Mouse (Mus musculus): ENCODE data around the gene Asap2. TPM values are rescaled to one million over a fixed set of nuclear protein-coding genes. Genes with fewer than 3 reads are reported as not detected.
"Not testable (repeated sequence)": the region's sequence is repeated elsewhere in the genome, so short reads cannot be mapped to it uniquely, and the experiment has no call there.

The Asap2 gene
- polyA plus RNA-seq (2016; fragmentation: Nextera tagmentation; extraction: Ambion mirVana) = 17.4 and 18.6 TPM in 2 replicates

- H3K36me3 ChIP-seq; H3K27me3 ChIP-seq; ATAC-seq (ENCODE audit: insufficient number of reproducible peaks, insufficient read depth, low FRiP score, low TSS enrichment, low read depth); H3K4me1 ChIP-seq (replicated peaks); H3K9me3 ChIP-seq: not testable (repeated sequence)
- H3K9ac ChIP-seq (replicated peaks) = peak within 1 kb of the TSS; percentile 78
- H3K27ac ChIP-seq = peak within 1 kb of the TSS; percentile 70; the same call in 1 of the 2 replicates
- peak within 1 kb of the TSS; percentile 59 for H3K4me3 ChIP-seq (replicated peaks)
- WGBS = under 1% methylated on average over 20 of the region's 38 CpGs
- H3K4me2 ChIP-seq = peak within 1 kb of the TSS; percentile 47
These were observed at the start of gene Asap2 for GRCm38 (mm10) chr12:20990132-20990531. Gene Asap2, plus strand, starts transcription at chr12:20990459.

DNA sequence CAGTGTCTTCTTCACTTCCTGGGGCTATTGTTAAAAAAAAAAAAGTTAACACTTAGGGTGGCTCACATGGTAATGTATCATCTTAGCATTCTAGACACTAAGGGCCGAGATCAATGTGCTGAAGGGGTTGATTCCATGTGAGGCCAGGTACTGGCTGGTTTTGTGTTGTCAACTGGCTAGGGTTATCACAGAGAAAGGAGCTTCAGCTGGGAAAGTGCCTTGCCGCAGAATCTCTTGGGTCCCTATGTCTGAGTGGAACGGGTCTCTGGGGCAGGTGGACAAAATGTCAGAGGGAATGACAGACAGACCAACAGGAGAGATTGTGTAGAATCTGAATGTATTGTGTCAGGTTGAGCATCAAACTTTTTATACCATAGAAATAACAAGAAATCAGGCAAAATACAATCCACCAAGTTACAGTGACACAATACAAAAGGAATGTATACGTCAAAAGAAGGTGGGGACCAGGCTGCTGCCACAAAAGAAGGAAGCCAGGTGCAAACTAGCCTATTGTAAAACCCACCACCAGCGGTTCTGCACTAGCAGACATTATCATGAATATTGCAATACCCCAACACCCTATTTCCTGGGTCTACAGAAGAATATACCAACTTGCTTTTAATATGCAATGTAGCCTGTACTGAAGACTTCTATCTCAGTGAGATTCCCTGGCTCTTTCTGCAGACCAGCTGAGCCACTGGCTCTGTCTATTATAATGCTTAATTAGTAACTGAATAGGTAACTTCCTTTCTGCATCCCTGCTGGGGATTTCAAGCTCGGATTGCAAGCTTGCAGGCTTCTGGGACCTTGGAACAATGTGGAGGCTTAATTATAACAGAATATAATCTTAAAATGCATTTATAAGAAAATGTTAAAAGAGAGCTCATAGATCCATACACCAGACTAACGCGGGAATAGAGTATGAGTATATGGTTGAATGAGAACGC lies 42.9 kb upstream of the Asap2 start:
- 75% methylated on average over 9 of the region's 9 CpGs for WGBS
- H3K27me3 ChIP-seq; ATAC-seq (ENCODE audit: insufficient number of reproducible peaks, insufficient read depth, low FRiP score, low TSS enrichment, low read depth): not testable (repeated sequence)

GRCm38 (mm10) chr12:20990579-20990978 lies 320 bp downstream of the Asap2 start:
- H3K27ac ChIP-seq = peak overlapping the region; percentile 70; the same call in 1 of the 2 replicates
- H3K9ac ChIP-seq (replicated peaks) = peak overlapping the region; percentile 78
- peak overlapping the region; percentile 59 for H3K4me3 ChIP-seq (replicated peaks)
- not testable (repeated sequence) for H3K9me3 ChIP-seq; H3K4me1 ChIP-seq (replicated peaks); H3K27me3 ChIP-seq; ATAC-seq (ENCODE audit: insufficient number of reproducible peaks, insufficient read depth, low FRiP score, low TSS enrichment, low read depth); H3K36me3 ChIP-seq
- WGBS = 0% methylated on average over 49 of the region's 52 CpGs
- H3K4me2 ChIP-seq = peak overlapping the region; percentile 47

More for the DNA sequence above, 42.9 kb upstream of the Asap2 start:
- H3K9ac ChIP-seq (replicated peaks); H3K9me3 ChIP-seq; H3K4me1 ChIP-seq (replicated peaks); H3K27ac ChIP-seq; H3K4me3 ChIP-seq (replicated peaks); H3K36me3 ChIP-seq; H3K4me2 ChIP-seq: not testable (repeated sequence)

DNA sequence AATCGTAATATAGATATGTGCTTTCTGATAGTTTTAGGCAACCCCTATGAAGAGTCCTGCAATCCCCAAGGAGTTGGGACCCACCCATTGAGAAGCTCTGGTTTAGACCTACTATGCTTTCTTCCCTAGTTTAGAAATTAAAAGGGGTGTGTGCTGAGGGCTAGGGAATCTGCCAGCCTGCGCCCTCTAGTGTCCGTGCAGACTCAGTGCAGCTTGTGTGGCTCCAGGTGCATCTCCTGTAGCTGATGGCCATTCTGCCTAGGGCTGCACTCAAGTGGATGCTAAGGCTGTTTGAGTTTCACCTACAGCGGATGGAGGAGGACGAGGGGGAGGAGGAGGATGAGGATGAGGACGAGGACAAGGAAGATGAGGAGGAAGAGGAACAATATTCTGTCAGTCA lies 40.6 kb downstream of the Asap2 start:
- not testable (repeated sequence) for ATAC-seq (ENCODE audit: insufficient number of reproducible peaks, insufficient read depth, low FRiP score, low TSS enrichment, low read depth); H3K36me3 ChIP-seq; H3K4me1 ChIP-seq (replicated peaks); H3K4me2 ChIP-seq; H3K4me3 ChIP-seq (replicated peaks); H3K9ac ChIP-seq (replicated peaks); H3K27ac ChIP-seq; H3K27me3 ChIP-seq
- H3K9me3 ChIP-seq = peaks cover 11% of the 10 kb centered on the region; the same call in 1 of the 2 replicates
- 49% methylated on average over 6 of the region's 6 CpGs for WGBS

DNA sequence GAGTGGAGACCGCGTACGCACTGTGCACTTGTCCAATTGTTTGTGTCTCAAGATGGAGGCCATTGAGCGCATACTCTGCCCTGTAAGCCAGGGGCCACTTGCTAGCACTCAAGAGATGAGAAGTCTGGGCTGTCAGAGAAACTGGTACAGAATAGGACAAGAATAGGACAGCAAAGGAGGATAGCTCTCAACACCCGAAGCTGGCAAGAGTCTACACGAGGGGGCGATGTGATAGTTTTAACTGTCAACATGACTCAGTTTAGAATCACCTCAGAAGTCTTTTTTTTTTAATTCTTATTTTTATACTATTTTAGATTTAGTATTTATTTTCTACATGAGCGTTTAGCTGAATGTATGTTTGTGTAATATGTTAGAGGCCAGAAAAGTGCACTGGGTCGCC lies 56.5 kb downstream of the Asap2 start:
- 91% methylated on average over 9 of the region's 9 CpGs for whole genome bisulfite sequencing
- not testable (repeated sequence) for H3K4me3 ChIP-seq (replicated peaks); H3K27ac ChIP-seq; H3K9ac ChIP-seq (replicated peaks); H3K9me3 ChIP-seq; H3K4me2 ChIP-seq; H3K36me3 ChIP-seq; H3K4me1 ChIP-seq (replicated peaks); H3K27me3 ChIP-seq; ATAC-seq (ENCODE audit: insufficient number of reproducible peaks, insufficient read depth, low FRiP score, low TSS enrichment, low read depth)

DNA sequence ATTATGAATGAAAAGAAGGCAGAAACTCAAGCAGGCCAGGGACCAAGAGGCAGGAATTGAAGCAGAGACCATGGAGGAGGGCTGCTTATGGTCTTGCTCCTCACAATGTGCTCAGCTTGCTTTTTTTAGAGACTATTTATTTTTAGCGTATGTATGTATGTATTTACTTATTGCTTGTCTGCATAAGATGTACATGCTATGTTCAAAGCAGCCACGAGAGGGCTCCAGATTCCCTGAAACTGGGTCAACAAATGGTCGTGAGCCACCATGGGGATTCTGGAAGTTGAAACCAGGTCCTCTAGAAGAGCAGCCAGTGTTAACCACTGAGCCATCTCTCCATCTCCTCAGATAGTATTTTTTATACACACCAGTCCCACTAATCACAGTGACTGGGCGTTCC lies 85.5 kb downstream of the Asap2 start:
- WGBS = 39% methylated on average over 4 of the region's 4 CpGs
- H3K27ac ChIP-seq; H3K27me3 ChIP-seq; H3K9me3 ChIP-seq; H3K4me3 ChIP-seq (replicated peaks); H3K4me1 ChIP-seq (replicated peaks); ATAC-seq (ENCODE audit: insufficient number of reproducible peaks, insufficient read depth, low FRiP score, low TSS enrichment, low read depth); H3K4me2 ChIP-seq; H3K9ac ChIP-seq (replicated peaks); H3K36me3 ChIP-seq: not testable (repeated sequence)

GRCm38 (mm10) chr12:21090168-21090567 lies 99.9 kb downstream of the Asap2 start:
- not testable (repeated sequence) for ATAC-seq (ENCODE audit: insufficient number of reproducible peaks, insufficient read depth, low FRiP score, low TSS enrichment, low read depth)
- WGBS = 4% methylated on average over 1 of the region's 1 CpGs

GRCm38 (mm10) chr12:21092446-21092845 lies 102.2 kb downstream of the Asap2 start:
- not testable (repeated sequence) for H3K27ac ChIP-seq; H3K36me3 ChIP-seq; H3K9me3 ChIP-seq; H3K4me1 ChIP-seq (replicated peaks); H3K27me3 ChIP-seq; ATAC-seq (ENCODE audit: insufficient number of reproducible peaks, insufficient read depth, low FRiP score, low TSS enrichment, low read depth); H3K4me3 ChIP-seq (replicated peaks); H3K9ac ChIP-seq (replicated peaks); H3K4me2 ChIP-seq
- 94% methylated on average over 1 of the region's 1 CpGs for WGBS

More at GRCm38 (mm10) chr12:21090168-21090567, 99.9 kb downstream of the Asap2 start:
- H3K27me3 ChIP-seq; H3K4me1 ChIP-seq (replicated peaks); H3K4me3 ChIP-seq (replicated peaks); H3K9me3 ChIP-seq; H3K9ac ChIP-seq (replicated peaks); H3K27ac ChIP-seq; H3K36me3 ChIP-seq; H3K4me2 ChIP-seq: not testable (repeated sequence)

DNA sequence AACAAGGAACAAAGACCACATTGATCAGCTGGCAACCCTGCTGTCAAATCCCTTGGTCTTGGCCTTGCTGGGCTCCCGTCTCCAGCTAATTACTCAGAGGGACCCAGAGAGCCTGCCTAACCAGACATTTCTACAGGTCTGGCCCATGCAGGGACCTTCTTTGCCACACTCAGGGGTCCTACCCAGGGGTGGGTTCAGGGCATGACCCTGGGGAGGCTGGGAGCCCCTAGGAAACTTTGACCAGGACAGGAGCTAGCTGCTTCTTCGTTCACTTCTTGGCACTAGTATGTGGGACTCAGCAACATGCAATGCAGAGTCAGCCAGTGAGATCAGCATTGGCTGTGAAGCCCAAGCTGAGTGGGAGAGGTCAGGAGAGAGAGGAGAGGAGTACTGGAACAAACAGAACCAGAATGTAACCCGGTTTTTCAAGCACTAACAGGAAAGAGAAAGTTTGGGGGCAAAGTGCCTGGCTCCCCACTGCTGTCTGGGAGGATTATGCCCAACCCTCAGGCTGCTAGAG lies 107.6 kb downstream of the Asap2 start:
- not testable (repeated sequence) for H3K4me3 ChIP-seq (replicated peaks); H3K4me2 ChIP-seq; H3K27ac ChIP-seq; H3K27me3 ChIP-seq; ATAC-seq (ENCODE audit: insufficient number of reproducible peaks, insufficient read depth, low FRiP score, low TSS enrichment, low read depth); H3K9me3 ChIP-seq; H3K9ac ChIP-seq (replicated peaks); H3K4me1 ChIP-seq (replicated peaks); H3K36me3 ChIP-seq
- WGBS = 49% methylated on average over 3 of the region's 3 CpGs

- not testable (repeated sequence) for H3K9me3 ChIP-seq; H3K27me3 ChIP-seq; H3K36me3 ChIP-seq; H3K4me1 ChIP-seq (replicated peaks)
- peak overlapping the region; percentile 88; the same call in 1 of the 2 replicates for H3K9ac ChIP-seq (replicated peaks)
- peak overlapping the region; percentile 84 for H3K4me3 ChIP-seq (replicated peaks)
- H3K27ac ChIP-seq = peak overlapping the region; percentile 93
- WGBS = 4% methylated on average over 8 of the region's 8 CpGs
- H3K4me2 ChIP-seq = peak overlapping the region; percentile 69
- peak; percentile 83 for ATAC-seq (ENCODE audit: insufficient number of reproducible peaks, insufficient read depth, low FRiP score, low TSS enrichment, low read depth)
These were observed 120.8 kb downstream of the Asap2 start for GRCm38 (mm10) chr12:21111116-21111475.

DNA sequence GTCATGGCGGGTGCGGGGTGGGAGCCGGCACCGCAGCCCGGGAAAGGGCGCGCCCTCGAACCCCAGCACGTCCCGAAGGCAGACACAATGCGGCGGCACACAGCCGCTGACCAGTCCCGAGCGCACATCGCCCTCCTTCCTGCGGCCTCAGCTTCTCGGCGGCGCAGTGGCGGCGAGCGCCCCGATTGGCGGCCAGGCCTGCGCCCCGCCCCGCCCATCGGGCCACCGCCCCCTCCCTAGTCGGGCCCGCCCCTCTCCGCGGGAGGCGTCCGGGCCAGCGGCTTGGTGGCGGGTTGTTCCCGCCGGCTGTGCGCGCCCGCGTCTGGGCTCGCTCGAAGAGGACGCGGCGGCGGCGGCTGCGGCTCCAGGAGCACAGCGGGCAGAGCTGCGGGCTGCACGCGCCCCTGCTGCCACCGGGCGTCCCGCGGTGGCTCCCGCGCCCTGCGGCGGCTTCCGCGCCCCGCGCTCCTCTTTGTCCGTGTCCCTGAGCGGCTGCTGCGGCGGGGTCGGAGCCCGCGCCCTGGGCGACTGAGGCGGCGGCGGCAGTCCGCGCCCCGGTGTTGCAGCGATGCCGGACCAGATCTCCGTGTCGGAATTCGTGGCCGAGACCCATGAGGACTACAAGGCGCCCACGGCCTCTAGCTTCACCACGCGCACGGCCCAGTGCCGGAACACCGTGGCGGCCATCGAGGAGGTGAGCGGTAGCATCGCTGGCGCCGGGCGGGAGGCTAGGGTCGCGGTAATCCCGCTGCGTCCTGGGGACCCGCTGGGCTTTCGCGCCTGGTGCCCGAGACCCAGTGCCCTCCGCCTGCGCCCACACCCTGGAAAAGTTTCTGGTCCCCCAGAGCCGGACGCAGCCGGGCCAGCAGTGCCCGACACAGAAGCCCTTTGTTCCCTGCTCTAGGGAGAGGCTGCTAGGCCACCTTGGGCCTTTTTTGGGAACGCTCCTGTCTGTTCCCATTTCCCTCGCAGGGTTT lies 121.5 kb downstream of the Asap2 start:
- H3K4me2 ChIP-seq = peak overlapping the region; percentile 69
- H3K4me1 ChIP-seq (replicated peaks) = peaks cover 11% of the 10 kb centered on the region
- peak overlapping the region; percentile 93 for H3K27ac ChIP-seq
- ATAC-seq (ENCODE audit: insufficient number of reproducible peaks, insufficient read depth, low FRiP score, low TSS enrichment, low read depth) = peak; percentile 100
- peak overlapping the region; percentile 88 for H3K9ac ChIP-seq (replicated peaks)
- H3K27me3 ChIP-seq = no peaks in the 10 kb centered on the region
- H3K9me3 ChIP-seq = no peaks in the 10 kb centered on the region
- WGBS = under 1% methylated on average over 112 of the region's 118 CpGs
- no peaks in the 10 kb centered on the region for H3K36me3 ChIP-seq
- peak overlapping the region; percentile 84 for H3K4me3 ChIP-seq (replicated peaks)
